Mouse (Mus musculus) limb, embryonic 11.5 days (tissue): ENCODE results near the gene Tmem231. TPM values are rescaled to one million over a fixed set of nuclear protein-coding genes. Genes with fewer than 3 reads are reported as not detected.

Experiments
- ATAC-seq: fragments of 200-750 bp; cut with Nextera tagmentation; 2 replicates; pipeline ENCODE4 v1.8.0; 2017; ENCODE audit warnings: low read depth; ENCODE audit not compliant: insufficient number of reproducible peaks, low FRiP score, low TSS enrichment
- DNase-seq: peaks from one replicate; pipeline ENCODE4 v3.0.0-alpha.2; 2015; ENCODE audit warnings: low spot score
- H3K27ac ChIP-seq: fragments of 300-500 bp; sonication (generic); replicated peaks from 2 replicates; pipeline ENCODE4 v1.5.1; 2014; ENCODE audit warnings: low read depth, mild to moderate bottlenecking, low read length
- H3K27me3 ChIP-seq: fragments of 300-500 bp; sonication (generic); 2 replicates; pipeline ENCODE4 v1.6.1; 2014; ENCODE audit warnings: mild to moderate bottlenecking, low read length, mixed read lengths; ENCODE audit not compliant: control insufficient read depth, insufficient read depth
- H3K36me3 ChIP-seq: fragments of 300-500 bp; sonication (generic); 2 replicates; pipeline ENCODE4 v1.6.1; 2014; ENCODE audit warnings: mild to moderate bottlenecking, low read length, moderate library complexity, mixed read lengths; ENCODE audit not compliant: control insufficient read depth, insufficient read depth
- H3K4me1 ChIP-seq: fragments of 300-500 bp; sonication (generic); 2 replicates; pipeline ENCODE4 v1.6.1; 2014; ENCODE audit warnings: low read length, mixed read lengths; ENCODE audit not compliant: control insufficient read depth, insufficient read depth
- H3K4me2 ChIP-seq: fragments of 300-500 bp; sonication (generic); 2 replicates; pipeline ENCODE4 v1.6.1; 2014; ENCODE audit warnings: low read depth, mild to moderate bottlenecking, moderate library complexity; ENCODE audit not compliant: severe bottlenecking
- H3K4me3 ChIP-seq: fragments of 300-500 bp; sonication (generic); 2 replicates; pipeline ENCODE4 v1.5.1; 2014; ENCODE audit warnings: low read depth, low read length
- H3K9ac ChIP-seq: fragments of 300-500 bp; sonication (generic); 2 replicates; pipeline ENCODE4 v1.6.1; 2014; ENCODE audit warnings: mild to moderate bottlenecking, low read length
- H3K9me3 ChIP-seq: fragments of 300-500 bp; sonication (generic); 2 replicates; pipeline ENCODE4 v1.6.1; 2016; ENCODE audit warnings: low read length; ENCODE audit not compliant: control insufficient read depth
- WGBS: fragments of 180-500 bp; shearing (Covaris S2); extraction: QIAGEN DNeasy Blood & Tissue Kit; methylation state at CpG from one replicate; pipeline ENCODE4 v1.1.7; 2014; 5-methylcytosine and 5-hydroxymethylcytosine counted together
- polyA plus RNA-seq: library from polyadenylated mRNA; unstranded; fragments of >200 nt; fragmentation: Nextera tagmentation; extraction: Ambion mirVana; gene quantifications from 2 replicates; pipeline ENCODE4 v1.2.1, GENCODE M21; 2014

Tmem231 gene
- polyA plus RNA-seq, 1 experiment from 2014 or later = 19.8 TPM

- Histone ChIP-seq H3K4me2 (no peak overlapping the region), H3K27me3 (no peaks in the 10 kb centered on the region), H3K27ac (no peak overlapping the region), H3K4me1 (no peaks in the 10 kb centered on the region), H3K4me3 (no peak overlapping the region), H3K9ac (no peak overlapping the region), H3K9me3 (no peaks in the 10 kb centered on the region), H3K36me3 (peaks cover 6% of the 10 kb centered on the region)
- WGBS = 85% methylated on average over 2 of the region's 2 CpGs
- ATAC-seq = no peak
- no peak for DNase-seq
Observed at GRCm38 (mm10) chr8:111957231-111957630, 23.6 kb upstream of the Tmem231 start.

- H3K27me3 ChIP-seq = no peaks in the 10 kb centered on the region
- 94% methylated on average over 5 of the region's 5 CpGs for WGBS
- no peak overlapping the region for H3K27ac ChIP-seq
- H3K36me3 ChIP-seq = peaks cover 6% of the 10 kb centered on the region
- DNase-seq = no peak
- no peaks in the 10 kb centered on the region for H3K4me1 ChIP-seq
- H3K4me2 ChIP-seq = no peak overlapping the region
- no peak overlapping the region for H3K9ac ChIP-seq
- H3K9me3 ChIP-seq = no peaks in the 10 kb centered on the region
- no peak overlapping the region for H3K4me3 ChIP-seq
- no peak for ATAC-seq
Observed at GRCm38 (mm10) chr8:111955879-111956278, 22.2 kb upstream of the Tmem231 start.

- Histone ChIP-seq H3K36me3 (peaks cover 6% of the 10 kb centered on the region), H3K4me3 (no peak overlapping the region), H3K9me3 (no peaks in the 10 kb centered on the region), H3K27me3 (no peaks in the 10 kb centered on the region), H3K4me2 (no peak overlapping the region), H3K4me1 (no peaks in the 10 kb centered on the region), H3K27ac (no peak overlapping the region), H3K9ac (no peak overlapping the region)
- WGBS = 77% methylated on average over 4 of the region's 4 CpGs
- ATAC-seq = no peak
- DNase-seq = no peak
Observed at GRCm38 (mm10) chr8:111954844-111955594, 21.3 kb upstream of the Tmem231 start.

GRCm38 (mm10) chr8:111951936-111952335 lies 18.3 kb upstream of the Tmem231 start:
- peaks cover 10% of the 10 kb centered on the region for H3K36me3 ChIP-seq
- no peak overlapping the region for H3K4me3 ChIP-seq
- WGBS = 96% methylated on average over 5 of the region's 5 CpGs
- no peaks in the 10 kb centered on the region for H3K9me3 ChIP-seq
- H3K9ac ChIP-seq = no peak overlapping the region
- no peak overlapping the region for H3K27ac ChIP-seq
- no peak overlapping the region for H3K4me2 ChIP-seq
- DNase-seq = no peak
- no peak for ATAC-seq
- H3K4me1 ChIP-seq = no peaks in the 10 kb centered on the region
- no peaks in the 10 kb centered on the region for H3K27me3 ChIP-seq

- H3K4me2 ChIP-seq = no peak overlapping the region
Observed at GRCm38 (mm10) chr8:111951317-111951716, 17.6 kb upstream of the Tmem231 start.

GRCm38 (mm10) chr8:111950846-111951245 lies 17.2 kb upstream of the Tmem231 start:
- no peaks in the 10 kb centered on the region for H3K4me1 ChIP-seq
- DNase-seq (no peak), ATAC-seq (no peak)
- H3K27ac ChIP-seq = no peak overlapping the region
- H3K4me2 ChIP-seq = no peak overlapping the region
- peaks cover 11% of the 10 kb centered on the region for H3K36me3 ChIP-seq
- H3K27me3 ChIP-seq = no peaks in the 10 kb centered on the region
- no peaks in the 10 kb centered on the region for H3K9me3 ChIP-seq
- no peak overlapping the region for H3K9ac ChIP-seq
- H3K4me3 ChIP-seq = no peak overlapping the region
- WGBS = 92% methylated on average over 3 of the region's 3 CpGs

More at GRCm38 (mm10) chr8:111951317-111951716, 17.6 kb upstream of the Tmem231 start:
- Histone ChIP-seq H3K4me3 (no peak overlapping the region), H3K9ac (no peak overlapping the region), H3K27me3 (no peaks in the 10 kb centered on the region), H3K27ac (no peak overlapping the region), H3K4me1 (no peaks in the 10 kb centered on the region), H3K36me3 (peaks cover 10% of the 10 kb centered on the region), H3K9me3 (no peaks in the 10 kb centered on the region)
- WGBS = 93% methylated on average over 7 of the region's 7 CpGs
- no peak for DNase-seq
- no peak for ATAC-seq

GRCm38 (mm10) chr8:111947954-111948353 lies 14.3 kb upstream of the Tmem231 start:
- H3K4me1 ChIP-seq = no peaks in the 10 kb centered on the region
- DNase-seq (no peak), ATAC-seq (no peak)
- H3K9me3 ChIP-seq = no peaks in the 10 kb centered on the region
- no peak overlapping the region for H3K9ac ChIP-seq
- no peaks in the 10 kb centered on the region for H3K27me3 ChIP-seq
- no peak overlapping the region for H3K4me3 ChIP-seq
- H3K27ac ChIP-seq = no peak overlapping the region
- 94% methylated on average over 8 of the region's 8 CpGs for WGBS
- H3K36me3 ChIP-seq = peaks cover 10% of the 10 kb centered on the region; the same call in 1 of the 2 replicates
- no peak overlapping the region for H3K4me2 ChIP-seq

GRCm38 (mm10) chr8:111947144-111947543 lies 13.5 kb upstream of the Tmem231 start:
- H3K9ac ChIP-seq = no peak overlapping the region
- no peak overlapping the region for H3K4me3 ChIP-seq
- ATAC-seq = no peak
- H3K27ac ChIP-seq = no peak overlapping the region
- WGBS = 89% methylated on average over 2 of the region's 2 CpGs
- DNase-seq = no peak
- H3K4me1 ChIP-seq = no peaks in the 10 kb centered on the region
- H3K27me3 ChIP-seq = no peaks in the 10 kb centered on the region
- H3K36me3 ChIP-seq = peaks cover 10% of the 10 kb centered on the region; the same call in 1 of the 2 replicates
- H3K9me3 ChIP-seq = no peaks in the 10 kb centered on the region
- H3K4me2 ChIP-seq = no peak overlapping the region

GRCm38 (mm10) chr8:111943544-111943943 lies 9.9 kb upstream of the Tmem231 start:
- Histone ChIP-seq H3K4me3 (no peak overlapping the region), H3K36me3 (peaks cover 6% of the 10 kb centered on the region; the same call in 1 of the 2 replicates), H3K27me3 (no peaks in the 10 kb centered on the region), H3K9me3 (no peaks in the 10 kb centered on the region), H3K27ac (no peak overlapping the region), H3K4me2 (no peak overlapping the region), H3K4me1 (peaks cover 9% of the 10 kb centered on the region), H3K9ac (no peak overlapping the region)
- WGBS = 87% methylated on average over 2 of the region's 2 CpGs
- no peak for DNase-seq
- ATAC-seq = no peak
